Mouse (Mus musculus): ENCODE data around the gene Tbc1d1. TPM values are rescaled to one million over a fixed set of nuclear protein-coding genes. Genes with fewer than 3 reads are reported as not detected.

The Tbc1d1 gene
- polyA plus RNA-seq, 1 experiment from 2014 or later: 32.3 TPM

- H3K9me3 ChIP-seq: no peaks in the 10 kb centered on the region
- no peak overlapping the region for H3K9ac ChIP-seq
- H3K4me3 ChIP-seq (replicated peaks): no peak overlapping the region
- WGBS: 66% methylated on average over 5 of the region's 5 CpGs
- 0 out of 2 replicates have a peak overlapping the region, but pooled peaks have one; percentile 0 for H3K27ac ChIP-seq
- H3K4me2 ChIP-seq (replicated peaks): no peak overlapping the region
- ATAC-seq: no peak
- no peaks in the 10 kb centered on the region for H3K27me3 ChIP-seq (replicated peaks)
- peaks cover 19% of the 10 kb centered on the region for H3K4me1 ChIP-seq (replicated peaks)
- no peaks in the 10 kb centered on the region for H3K36me3 ChIP-seq
These were observed 88.6 kb downstream of the Tbc1d1 start for GRCm38 (mm10) chr5:64244745-64245144.

- H3K4me3 ChIP-seq (replicated peaks): no peak overlapping the region
- no peak overlapping the region for H3K9ac ChIP-seq
- no peaks in the 10 kb centered on the region for H3K9me3 ChIP-seq
- ATAC-seq: peak; percentile 74
- 59% methylated on average over 5 of the region's 5 CpGs for WGBS
- peaks cover 13% of the 10 kb centered on the region for H3K4me1 ChIP-seq (replicated peaks)
- peak overlapping the region; percentile 7; the same call in 1 of the 2 replicates for H3K27ac ChIP-seq
- H3K36me3 ChIP-seq: no peaks in the 10 kb centered on the region
- H3K27me3 ChIP-seq (replicated peaks): no peaks in the 10 kb centered on the region
- H3K4me2 ChIP-seq (replicated peaks): no peak overlapping the region
These were observed 95.3 kb downstream of the Tbc1d1 start for GRCm38 (mm10) chr5:64251435-64251834.

- Histone ChIP-seq H3K27ac (peak overlapping the region; percentile 66), H3K4me1 (replicated peaks) (peaks cover 13% of the 10 kb centered on the region), H3K4me2 (replicated peaks) (peak overlapping the region; percentile 38), H3K9me3 (no peaks in the 10 kb centered on the region), H3K9ac (no peak overlapping the region), H3K4me3 (replicated peaks) (no peak overlapping the region), H3K27me3 (replicated peaks) (no peaks in the 10 kb centered on the region), H3K36me3 (no peaks in the 10 kb centered on the region)
- peak; percentile 63 for ATAC-seq
- WGBS: 49% methylated on average over 3 of the region's 3 CpGs
These were observed 98.2 kb downstream of the Tbc1d1 start for GRCm38 (mm10) chr5:64254278-64254677.

GRCm38 (mm10) chr5:64254988-64255387 is 98.9 kb downstream of the Tbc1d1 start:
- Histone ChIP-seq H3K4me1 (replicated peaks) (peaks cover 13% of the 10 kb centered on the region), H3K9me3 (no peaks in the 10 kb centered on the region), H3K9ac (no peak overlapping the region), H3K27me3 (replicated peaks) (no peaks in the 10 kb centered on the region), H3K36me3 (no peaks in the 10 kb centered on the region), H3K4me2 (replicated peaks) (0 out of 2 replicates have a peak overlapping the region, but pooled peaks have one; percentile 38), H3K27ac (0 out of 2 replicates have a peak overlapping the region, but pooled peaks have one; percentile 56), H3K4me3 (replicated peaks) (no peak overlapping the region)
- 62% methylated on average over 6 of the region's 6 CpGs for WGBS
- peak; percentile 18 for ATAC-seq

GRCm38 (mm10) chr5:64263348-64263747 is 107.2 kb downstream of the Tbc1d1 start:
- Histone ChIP-seq H3K4me1 (replicated peaks) (0 out of 2 replicates have a peak, but pooled peaks cover 3% of the 10 kb centered on the region), H3K36me3 (no peaks in the 10 kb centered on the region), H3K9me3 (no peaks in the 10 kb centered on the region), H3K4me2 (replicated peaks) (no peak overlapping the region), H3K4me3 (replicated peaks) (no peak overlapping the region), H3K9ac (no peak overlapping the region), H3K27me3 (replicated peaks) (no peaks in the 10 kb centered on the region), H3K27ac (0 out of 2 replicates have a peak overlapping the region, but pooled peaks have one; percentile 44)
- ATAC-seq: no peak
- 79% methylated on average over 11 of the region's 11 CpGs for WGBS

GRCm38 (mm10) chr5:64263898-64264478 is 107.9 kb downstream of the Tbc1d1 start:
- Histone ChIP-seq H3K4me2 (replicated peaks) (no peak overlapping the region), H3K4me3 (replicated peaks) (no peak overlapping the region), H3K9me3 (no peaks in the 10 kb centered on the region), H3K4me1 (replicated peaks) (0 out of 2 replicates have a peak, but pooled peaks cover 3% of the 10 kb centered on the region), H3K9ac (no peak overlapping the region), H3K36me3 (no peaks in the 10 kb centered on the region), H3K27ac (peak overlapping the region; percentile 44; the same call in 1 of the 2 replicates), H3K27me3 (replicated peaks) (no peaks in the 10 kb centered on the region)
- 55% methylated on average over 13 of the region's 13 CpGs for WGBS
- peak; percentile 65 for ATAC-seq

GRCm38 (mm10) chr5:64265145-64265544 is 109.0 kb downstream of the Tbc1d1 start:
- H3K9ac ChIP-seq: no peak overlapping the region
- no peaks in the 10 kb centered on the region for H3K9me3 ChIP-seq
- 21% methylated on average over 3 of the region's 3 CpGs for WGBS
- no peaks in the 10 kb centered on the region for H3K27me3 ChIP-seq (replicated peaks)
- no peak overlapping the region for H3K4me2 ChIP-seq (replicated peaks)
- no peak overlapping the region for H3K27ac ChIP-seq
- H3K4me3 ChIP-seq (replicated peaks): no peak overlapping the region
- H3K4me1 ChIP-seq (replicated peaks): 0 out of 2 replicates have a peak, but pooled peaks cover 6% of the 10 kb centered on the region
- H3K36me3 ChIP-seq: no peaks in the 10 kb centered on the region
- no peak for ATAC-seq

GRCm38 (mm10) chr5:64265906-64266305 is 109.8 kb downstream of the Tbc1d1 start:
- no peaks in the 10 kb centered on the region for H3K27me3 ChIP-seq (replicated peaks)
- 71% methylated on average over 3 of the region's 3 CpGs for WGBS
- H3K36me3 ChIP-seq: peaks cover 1% of the 10 kb centered on the region; the same call in 1 of the 2 replicates
- 0 out of 2 replicates have a peak, but pooled peaks cover 6% of the 10 kb centered on the region for H3K4me1 ChIP-seq (replicated peaks)
- H3K9ac ChIP-seq: no peak overlapping the region
- H3K4me3 ChIP-seq (replicated peaks): no peak overlapping the region
- H3K4me2 ChIP-seq (replicated peaks): no peak overlapping the region
- H3K9me3 ChIP-seq: no peaks in the 10 kb centered on the region
- no peak overlapping the region for H3K27ac ChIP-seq
- no peak for ATAC-seq

- Histone ChIP-seq H3K27ac (no peak overlapping the region), H3K9ac (no peak overlapping the region), H3K4me3 (replicated peaks) (no peak overlapping the region), H3K9me3 (no peaks in the 10 kb centered on the region), H3K4me2 (replicated peaks) (no peak overlapping the region), H3K4me1 (replicated peaks) (0 out of 2 replicates have a peak, but pooled peaks cover 6% of the 10 kb centered on the region), H3K36me3 (peaks cover 4% of the 10 kb centered on the region; the same call in 1 of the 2 replicates), H3K27me3 (replicated peaks) (no peaks in the 10 kb centered on the region)
- WGBS: 75% methylated on average over 2 of the region's 2 CpGs
- ATAC-seq: peak; percentile 42; the same call in 1 of the 2 replicates
These were observed 110.4 kb downstream of the Tbc1d1 start for GRCm38 (mm10) chr5:64266534-64266933.

- Histone ChIP-seq H3K27me3 (replicated peaks) (no peaks in the 10 kb centered on the region), H3K4me1 (replicated peaks) (0 out of 2 replicates have a peak, but pooled peaks cover 6% of the 10 kb centered on the region), H3K9ac (no peak overlapping the region), H3K4me3 (replicated peaks) (no peak overlapping the region), H3K27ac (no peak overlapping the region), H3K4me2 (replicated peaks) (no peak overlapping the region), H3K9me3 (no peaks in the 10 kb centered on the region), H3K36me3 (peaks cover 4% of the 10 kb centered on the region; the same call in 1 of the 2 replicates)
- 76% methylated on average over 9 of the region's 9 CpGs for WGBS
- no peak for ATAC-seq
These were observed 111.2 kb downstream of the Tbc1d1 start for GRCm38 (mm10) chr5:64267279-64267678.

- Histone ChIP-seq H3K27ac (no peak overlapping the region), H3K4me2 (replicated peaks) (no peak overlapping the region), H3K4me3 (replicated peaks) (no peak overlapping the region), H3K27me3 (replicated peaks) (no peaks in the 10 kb centered on the region), H3K9ac (no peak overlapping the region), H3K36me3 (peaks cover 4% of the 10 kb centered on the region; the same call in 1 of the 2 replicates), H3K9me3 (no peaks in the 10 kb centered on the region), H3K4me1 (replicated peaks) (0 out of 2 replicates have a peak, but pooled peaks cover 4% of the 10 kb centered on the region)
- WGBS: 35% methylated on average over 7 of the region's 7 CpGs
- no peak for ATAC-seq
These were observed 113.6 kb downstream of the Tbc1d1 start for GRCm38 (mm10) chr5:64269669-64270068.

- Histone ChIP-seq H3K36me3 (peaks cover 7% of the 10 kb centered on the region; the same call in 1 of the 2 replicates), H3K9ac (no peak overlapping the region), H3K9me3 (no peaks in the 10 kb centered on the region), H3K4me3 (replicated peaks) (no peak overlapping the region), H3K4me1 (replicated peaks) (0 out of 2 replicates have a peak, but pooled peaks cover 4% of the 10 kb centered on the region), H3K27ac (no peak overlapping the region), H3K27me3 (replicated peaks) (no peaks in the 10 kb centered on the region), H3K4me2 (replicated peaks) (no peak overlapping the region)
- ATAC-seq: no peak
- 88% methylated on average over 1 of the region's 1 CpGs for WGBS
These were observed 117.4 kb downstream of the Tbc1d1 start for GRCm38 (mm10) chr5:64273517-64273916.

All from intestine, embryonic 15.5 days (tissue).